Mouse (Mus musculus): ENCODE results near the gene Olfr313. TPM values are rescaled to one million over a fixed set of nuclear protein-coding genes. Genes with fewer than 3 reads are reported as not detected.
"Not testable (repeated sequence)": the region's sequence is repeated elsewhere in the genome, so short reads cannot be mapped to it uniquely, and the experiment has no call there.

Gene Olfr313
- not detected for polyA plus RNA-seq (2021)

- POLR2A ChIA-PET; CTCF ChIA-PET; in situ Hi-C loops (cut with MboI; ENCODE audit: low pct_unique_long_range_greater_than_20kb); ATAC-seq; DNase-seq (ENCODE audit: low read depth, low spot score): not testable (repeated sequence)
- H3K27me3 ChIP-seq = peaks cover 22% of the 10 kb centered on the region
These were observed at the start of gene Olfr313 for GRCm38 (mm10) chr11:58814700-58815099. TSS of gene Olfr313 (plus strand) at chr11:58815000.

GRCm38 (mm10) chr11:58772888-58773287, 41.9 kb upstream of the Olfr313 start, which contains the start of gene Olfr315:
TSS of gene Olfr315 (plus strand) at chr11:58773188.
- TF ChIP-seq CTCF (IDR thresholded peaks at IDR 0.05) = no peak
- DNase-seq (ENCODE audit: low read depth, low spot score) (no peak), ATAC-seq (no peak)
- POLR2A ChIA-PET = no interaction called here
- CTCF ChIA-PET = no interaction called here
- peaks cover 42% of the 10 kb centered on the region for H3K27me3 ChIP-seq
- in situ Hi-C loops (cut with MboI; ENCODE audit: low pct_unique_long_range_greater_than_20kb) = no loop called here

GRCm38 (mm10) chr11:58782480-58783089, 32.2 kb upstream of the Olfr313 start, which contains the start of gene Olfr314:
TSS of gene Olfr314 (plus strand) at chr11:58782952.
- ATAC-seq = no peak
- ChIA-PET CTCF (no interaction called here), POLR2A (no interaction called here)

GRCm38 (mm10) chr11:58784182-58784581, 30.6 kb upstream of the Olfr313 start:
- no peak for TF ChIP-seq CTCF (IDR thresholded peaks at IDR 0.05)
- DNase-seq (ENCODE audit: low read depth, low spot score) (no peak), ATAC-seq (no peak)
- CTCF ChIA-PET = no interaction called here
- POLR2A ChIA-PET = no interaction called here
- in situ Hi-C loops (cut with MboI; ENCODE audit: low pct_unique_long_range_greater_than_20kb) = no loop called here
- no peaks in the 10 kb centered on the region for H3K27me3 ChIP-seq

More at GRCm38 (mm10) chr11:58782480-58783089, 32.2 kb upstream of the Olfr313 start, which contains the start of gene Olfr314:
- no peak for DNase-seq (ENCODE audit: low read depth, low spot score)
- in situ Hi-C loops (cut with MboI; ENCODE audit: low pct_unique_long_range_greater_than_20kb) = no loop called here
- H3K27me3 ChIP-seq = no peaks in the 10 kb centered on the region
- TF ChIP-seq CTCF (IDR thresholded peaks at IDR 0.05) = no peak

- CTCF ChIA-PET = interaction anchor here (1.1 kb wide), 1 partner anchor 16 kb away, joined by 3 read pairs; no protein-coding TSS in a partner anchor
- no peak for ATAC-seq
- POLR2A ChIA-PET = no interaction called here
These were observed 27.1 kb upstream of the Olfr313 start for GRCm38 (mm10) chr11:58787651-58788050.

GRCm38 (mm10) chr11:58788346-58788745, 26.5 kb upstream of the Olfr313 start:
- no peak for ATAC-seq

More at GRCm38 (mm10) chr11:58787651-58788050, 27.1 kb upstream of the Olfr313 start:
- TF ChIP-seq CTCF (IDR thresholded peaks at IDR 0.05) = no peak
- DNase-seq (ENCODE audit: low read depth, low spot score) = no peak
- in situ Hi-C loops (cut with MboI; ENCODE audit: low pct_unique_long_range_greater_than_20kb) = no loop called here
- no peaks in the 10 kb centered on the region for H3K27me3 ChIP-seq

GRCm38 (mm10) chr11:58789532-58789931, 25.3 kb upstream of the Olfr313 start:
- ChIA-PET POLR2A (no interaction called here), CTCF (no interaction called here)
- DNase-seq (ENCODE audit: low read depth, low spot score) (no peak), ATAC-seq (no peak)
- no peak for TF ChIP-seq CTCF (IDR thresholded peaks at IDR 0.05)
- in situ Hi-C loops (cut with MboI; ENCODE audit: low pct_unique_long_range_greater_than_20kb) = no loop called here
- H3K27me3 ChIP-seq = no peaks in the 10 kb centered on the region

More at GRCm38 (mm10) chr11:58788346-58788745, 26.5 kb upstream of the Olfr313 start:
- no peak for DNase-seq (ENCODE audit: low read depth, low spot score)
- in situ Hi-C loops (cut with MboI; ENCODE audit: low pct_unique_long_range_greater_than_20kb) = no loop called here
- CTCF ChIA-PET = interaction anchor here (0.8 to 1.1 kb wide), 2 partner anchors 9 to 17 kb away, joined by 3 to 4 read pairs; no protein-coding TSS in a partner anchor
- POLR2A ChIA-PET = no interaction called here
- no peaks in the 10 kb centered on the region for H3K27me3 ChIP-seq
- no peak for TF ChIP-seq CTCF (IDR thresholded peaks at IDR 0.05)

GRCm38 (mm10) chr11:58790053-58790452, 24.7 kb upstream of the Olfr313 start:
- CTCF ChIA-PET = no interaction called here
- no peak for TF ChIP-seq CTCF (IDR thresholded peaks at IDR 0.05)
- ATAC-seq (no peak), DNase-seq (ENCODE audit: low read depth, low spot score) (no peak)
- POLR2A ChIA-PET = no interaction called here
- in situ Hi-C loops (cut with MboI; ENCODE audit: low pct_unique_long_range_greater_than_20kb) = no loop called here
- H3K27me3 ChIP-seq = no peaks in the 10 kb centered on the region

- no peak for TF ChIP-seq CTCF (IDR thresholded peaks at IDR 0.05)
- H3K27me3 ChIP-seq = no peaks in the 10 kb centered on the region
- CTCF ChIA-PET = no interaction called here
- no peak for DNase-seq (ENCODE audit: low read depth, low spot score)
- no peak for ATAC-seq
- in situ Hi-C loops (cut with MboI; ENCODE audit: low pct_unique_long_range_greater_than_20kb) = no loop called here
- POLR2A ChIA-PET = no interaction called here
These were observed 24.2 kb upstream of the Olfr313 start for GRCm38 (mm10) chr11:58790646-58791045.

- DNase-seq (ENCODE audit: low read depth, low spot score) (no peak), ATAC-seq (no peak)
- TF ChIP-seq CTCF (IDR thresholded peaks at IDR 0.05) = no peak
- in situ Hi-C loops (cut with MboI; ENCODE audit: low pct_unique_long_range_greater_than_20kb) = no loop called here
- CTCF ChIA-PET = no interaction called here
- POLR2A ChIA-PET = no interaction called here
- H3K27me3 ChIP-seq = peaks cover 12% of the 10 kb centered on the region
These were observed 18.9 kb upstream of the Olfr313 start for GRCm38 (mm10) chr11:58795856-58796255.

GRCm38 (mm10) chr11:58796850-58797249, 17.9 kb upstream of the Olfr313 start:
- in situ Hi-C loops (cut with MboI; ENCODE audit: low pct_unique_long_range_greater_than_20kb) = no loop called here
- DNase-seq (ENCODE audit: low read depth, low spot score) = no peak
- TF ChIP-seq CTCF (IDR thresholded peaks at IDR 0.05) = no peak

GRCm38 (mm10) chr11:58799747-58800146, 15.1 kb upstream of the Olfr313 start:
- in situ Hi-C loops (cut with MboI; ENCODE audit: low pct_unique_long_range_greater_than_20kb) = no loop called here
- TF ChIP-seq CTCF (IDR thresholded peaks at IDR 0.05) = no peak
- CTCF ChIA-PET = no interaction called here
- peaks cover 19% of the 10 kb centered on the region for H3K27me3 ChIP-seq
- no peak for ATAC-seq
- no peak for DNase-seq (ENCODE audit: low read depth, low spot score)
- POLR2A ChIA-PET = no interaction called here

More at GRCm38 (mm10) chr11:58796850-58797249, 17.9 kb upstream of the Olfr313 start:
- ATAC-seq = no peak
- CTCF ChIA-PET = no interaction called here
- peaks cover 12% of the 10 kb centered on the region for H3K27me3 ChIP-seq
- POLR2A ChIA-PET = no interaction called here

Data from Patski (cell line).